Mouse (Mus musculus) small intestine, adult 2 months (tissue): ENCODE data around the gene Srms.

Experiments
- CTCF ChIP-seq: fragments of 200-500 bp; IDR thresholded peaks from 2 replicates; pipeline ENCODE4 v1.5.1; 2012; ENCODE audit warnings: low read depth, mild to moderate bottlenecking, control low read depth, inconsistent platforms, low read length, moderate library complexity, mixed read lengths; ENCODE audit not compliant: insufficient replicate concordance, insufficient read length; ENCODE audit errors: extremely low read depth
- POLR2A ChIP-seq: fragments of 200-500 bp; IDR thresholded peaks from 2 replicates; pipeline ENCODE4 v1.6.1; 2012; ENCODE audit warnings: low read depth, mild to moderate bottlenecking, control low read depth, inconsistent platforms, low read length, moderate library complexity

GRCm38 (mm10) chr2:181159091-181159514 lies 53.9 kb downstream of the Srms start:
- no peak for TF ChIP-seq CTCF
- TF ChIP-seq POLR2A = no peak
